Mouse (Mus musculus) urinary bladder, postnatal 36 days (tissue): Measurements from ENCODE around the gene Hist1h2ab.
"Not testable (repeated sequence)": the region's sequence is repeated elsewhere in the genome, so short reads cannot be mapped to it uniquely, and the experiment has no call there.

ENCODE experiments used
- DNase-seq, 2 experiments: peaks; one replicate each; pipeline ENCODE4 v3.0.0; 2022; ENCODE audit warnings: low spot score in 2 of 2, mixed read lengths in 1 of 2

The Hist1h2ab gene

DNA sequence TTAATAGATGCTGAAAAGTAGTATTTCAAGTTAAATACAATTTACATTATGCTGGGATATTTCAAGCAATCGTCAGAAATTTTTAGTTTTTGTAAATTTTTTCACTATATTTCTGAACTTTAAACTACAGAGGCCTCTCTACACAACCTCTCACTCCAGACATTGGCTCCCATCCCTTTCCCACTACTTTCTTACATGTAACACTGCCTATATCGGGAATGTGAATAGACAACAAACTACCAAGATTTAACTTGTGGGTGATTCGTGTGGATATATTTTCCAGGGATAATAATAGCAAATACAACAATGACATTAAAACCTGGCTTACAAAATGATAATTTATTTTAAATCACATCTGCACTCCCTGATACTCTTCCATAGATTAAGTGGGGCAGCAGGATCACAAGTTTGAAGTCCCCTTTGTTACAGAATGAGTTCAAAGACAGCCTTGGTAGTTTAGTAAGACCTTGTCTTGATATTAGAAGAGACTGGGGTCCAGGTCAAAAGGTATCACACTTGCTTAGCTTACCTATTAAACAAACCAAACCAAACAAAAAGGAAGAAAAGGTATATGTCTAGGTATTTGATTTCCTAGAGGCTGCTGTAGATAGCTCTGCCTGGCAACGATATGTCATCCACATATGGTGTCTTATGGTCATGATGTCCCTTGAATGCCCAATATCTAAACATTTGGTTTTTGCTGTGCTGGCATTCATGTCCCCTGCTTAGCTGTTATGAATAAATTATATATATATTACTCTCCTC is 2.6 kb downstream of the Hist1h2ab start:
- DNase-seq, result no peak

GRCm38 (mm10) chr13:23755000-23755399 is 4.1 kb downstream of the Hist1h2ab start:
- DNase-seq, result no peak

DNA sequence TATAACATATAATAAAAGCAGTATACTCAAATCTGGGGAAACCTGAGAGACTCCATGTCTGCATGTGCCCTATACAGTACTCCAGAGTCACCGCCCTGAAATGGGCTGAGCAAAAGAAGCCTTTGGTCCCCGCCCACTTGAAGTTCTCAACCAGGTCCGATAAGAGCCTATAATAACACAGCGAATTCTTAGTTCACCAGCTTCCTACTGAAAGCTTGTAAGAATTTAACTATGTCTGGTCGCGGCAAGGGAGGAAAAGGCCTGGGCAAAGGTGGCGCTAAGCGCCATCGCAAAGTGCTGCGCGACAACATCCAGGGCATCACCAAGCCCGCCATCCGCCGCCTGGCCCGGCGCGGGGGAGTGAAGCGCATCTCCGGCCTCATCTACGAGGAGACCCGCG is 5.9 kb downstream of the Hist1h2ab start, which contains the start of gene Hist1h4b:
Gene Hist1h4b (plus strand): TSS at position 224 of the 400 bp plus-strand sequence.
- peak; percentile 90 to 91 for DNase-seq

GRCm38 (mm10) chr13:23757211-23757773 is 6.4 kb downstream of the Hist1h2ab start:
- DNase-seq, result no peak

- DNase-seq, result no peak
Observed at GRCm38 (mm10) chr13:23757921-23758320, 7.0 kb downstream of the Hist1h2ab start.

GRCm38 (mm10) chr13:23759251-23759771 is 8.4 kb downstream of the Hist1h2ab start:
- no peak for DNase-seq

DNA sequence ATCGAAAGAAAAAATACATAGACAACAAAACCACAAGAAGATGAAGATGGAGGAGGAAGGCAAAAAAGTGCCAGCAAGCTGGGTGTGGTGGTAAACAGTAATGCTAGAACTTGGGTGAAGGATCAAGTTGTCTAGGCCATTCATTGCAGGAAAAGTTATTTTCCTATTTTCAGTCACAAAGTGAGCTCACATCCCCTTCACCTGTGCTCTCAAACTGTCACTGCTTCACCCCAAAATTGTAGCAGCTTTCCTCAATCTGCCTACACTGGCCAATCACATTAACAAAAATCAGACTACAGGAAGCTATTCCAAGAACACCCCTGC is 9.0 kb downstream of the Hist1h2ab start:
- DNase-seq, result no peak

- DNase-seq, result no peak
Observed at GRCm38 (mm10) chr13:23760240-23760971, 9.5 kb downstream of the Hist1h2ab start.

DNA sequence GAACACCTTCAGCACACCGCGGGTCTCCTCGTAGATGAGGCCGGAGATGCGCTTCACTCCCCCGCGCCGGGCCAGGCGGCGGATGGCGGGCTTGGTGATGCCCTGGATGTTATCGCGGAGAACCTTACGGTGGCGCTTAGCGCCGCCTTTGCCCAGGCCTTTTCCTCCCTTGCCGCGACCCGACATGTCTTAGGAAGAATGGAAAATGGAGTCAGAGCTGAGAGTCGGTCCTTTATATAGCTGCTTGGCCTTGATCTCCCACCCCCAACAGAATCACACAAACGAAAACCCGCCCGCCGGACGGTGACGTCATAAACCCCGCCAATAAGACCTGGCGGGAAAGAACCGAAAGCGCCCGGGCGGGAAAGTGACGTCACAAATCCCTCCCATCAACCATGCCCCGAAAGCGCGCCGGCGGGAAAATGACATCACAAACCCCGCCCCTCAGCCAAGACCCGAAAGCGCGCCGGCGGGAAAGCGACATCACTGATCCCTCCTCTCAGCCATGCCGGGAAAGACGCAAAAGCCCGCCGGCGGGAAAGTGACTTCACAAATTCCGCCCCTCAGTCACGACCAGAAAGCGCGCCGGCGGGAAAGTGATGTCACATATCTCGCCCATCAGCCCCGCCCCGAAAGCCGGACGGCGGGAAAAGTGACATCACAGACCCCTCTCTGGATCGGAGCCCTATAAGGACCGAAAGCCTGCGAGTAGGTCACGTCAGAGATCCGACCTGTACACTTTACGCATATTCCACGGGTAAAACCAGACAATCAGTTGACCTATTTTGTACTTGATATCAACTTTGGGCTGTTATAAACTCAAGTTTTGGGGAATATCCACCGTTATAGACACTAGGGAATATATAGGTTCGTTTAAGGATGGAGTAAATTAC is 10.3 kb downstream of the Hist1h2ab start, which contains the start of gene Hist1h4a:
Gene Hist1h4a (minus strand): TSS at position 259 of the 893 bp plus-strand sequence.
- DNase-seq, result peak; percentile 96 to 98

GRCm38 (mm10) chr13:23761871-23762821 is 11.2 kb downstream of the Hist1h2ab start, which contains the start of gene Hist1h3a:
Gene Hist1h3a (minus strand): TSS chr13:23762386.
- DNase-seq, result not testable (repeated sequence)

- DNase-seq, result no peak
Observed at GRCm38 (mm10) chr13:23763242-23763585, 12.3 kb downstream of the Hist1h2ab start.

- DNase-seq, result peak; percentile 65 to 81
Observed at GRCm38 (mm10) chr13:23763586-23764323, 12.8 kb downstream of the Hist1h2ab start, which contains the start of gene Hist1h1a. Gene Hist1h1a (plus strand): TSS chr13:23763666.

- DNase-seq, result no peak
Observed at GRCm38 (mm10) chr13:23764324-23765171, 13.6 kb downstream of the Hist1h2ab start.

GRCm38 (mm10) chr13:23765172-23765513 is 14.2 kb downstream of the Hist1h2ab start:
- DNase-seq, result no peak

DNA sequence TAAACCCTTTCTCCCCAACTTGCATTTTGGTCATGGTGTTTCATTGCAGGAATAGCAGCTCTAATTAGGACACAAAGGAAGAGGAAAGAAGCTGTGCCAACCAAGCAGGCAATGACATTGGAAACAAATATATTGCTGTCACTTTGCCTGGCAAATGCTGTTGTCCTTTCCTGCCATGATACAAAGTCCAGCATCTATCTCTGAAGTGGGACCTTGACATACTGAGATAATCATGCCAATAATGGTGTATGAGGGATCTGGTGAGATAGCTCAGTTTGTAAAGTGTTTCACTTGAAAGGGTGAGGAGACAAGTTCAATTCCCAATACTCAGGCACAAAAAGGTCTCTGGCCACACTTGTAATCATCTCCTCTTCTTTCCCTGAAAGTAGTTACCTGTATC is 15.8 kb downstream of the Hist1h2ab start:
- DNase-seq, result no peak

DNA sequence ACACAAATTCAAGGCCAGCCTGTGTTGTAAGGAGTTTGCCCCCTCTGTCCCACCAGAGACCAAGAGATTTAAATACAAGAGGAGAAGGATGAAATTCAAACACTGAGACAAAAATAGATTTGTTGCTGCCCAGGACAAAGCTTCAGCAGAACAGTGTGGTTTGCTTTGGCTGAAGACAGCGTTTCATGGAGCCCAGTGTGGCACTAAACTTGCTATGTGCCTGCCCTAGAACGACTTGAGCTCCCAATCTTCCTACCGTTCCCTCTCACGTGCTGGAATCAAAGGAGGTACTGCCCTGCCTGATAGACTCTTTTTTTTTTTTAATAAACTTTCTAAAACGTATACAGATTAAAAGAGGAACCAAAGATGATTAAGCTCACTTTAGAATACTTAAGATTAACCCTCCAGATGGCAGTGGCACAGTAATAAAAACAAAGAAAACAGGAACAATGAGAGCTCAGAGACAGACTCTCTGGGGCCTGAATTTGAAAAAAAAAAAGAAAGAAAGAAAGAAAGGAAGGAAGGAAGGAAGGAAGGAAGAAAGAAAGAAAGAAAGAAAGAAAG is 18.0 kb downstream of the Hist1h2ab start:
- no peak for DNase-seq

DNA sequence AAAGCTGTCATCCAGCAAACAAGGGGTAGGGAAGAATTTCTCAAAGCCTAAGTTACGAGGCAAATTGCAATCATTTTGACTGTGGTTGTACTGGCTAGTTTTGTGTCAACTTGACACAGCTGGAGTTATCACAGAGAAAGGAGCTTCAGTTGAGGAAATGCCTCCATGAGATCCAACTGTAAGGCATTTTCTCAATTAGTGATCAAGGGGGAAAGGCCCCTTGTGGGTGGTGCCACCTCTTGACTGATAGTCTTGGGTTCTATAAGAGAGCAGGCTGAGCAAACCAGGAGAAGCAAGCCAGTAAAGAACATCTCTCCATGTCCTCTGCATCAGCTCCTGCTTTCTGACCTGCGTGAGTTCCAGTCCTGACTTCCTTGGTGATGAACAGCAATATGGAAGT is 18.7 kb downstream of the Hist1h2ab start, which contains the start of gene Trim38:
Gene Trim38 (plus strand): TSS at position 301 of the 400 bp plus-strand sequence.
- DNase-seq, result not testable (repeated sequence)
